Mouse (Mus musculus): Measurements from ENCODE around the gene Stk17b. TPM values are rescaled to one million over a fixed set of nuclear protein-coding genes. Genes with fewer than 3 reads are reported as not detected.

Gene Stk17b
- 5.6 and 6.5 TPM in 2 replicates for polyA plus RNA-seq (2012; rRNA removed)

GRCm38 (mm10) chr1:53784721-53785418 lies at the start of gene Stk17b:
Stk17b (minus strand) TSS chr1:53785224.
- no peak for DNase-seq (ENCODE audit: low read depth)

- DNase-seq (ENCODE audit: low read depth), result no peak
These were observed 45.3 kb upstream of the Stk17b start for GRCm38 (mm10) chr1:53830286-53830685.

- no peak for DNase-seq (ENCODE audit: low read depth)
These were observed 44.1 kb upstream of the Stk17b start for GRCm38 (mm10) chr1:53829089-53829488.

GRCm38 (mm10) chr1:53824446-53825337 lies 39.7 kb upstream of the Stk17b start:
- DNase-seq (ENCODE audit: low read depth), result no peak

- no peak for DNase-seq (ENCODE audit: low read depth)
These were observed 38.8 kb upstream of the Stk17b start for GRCm38 (mm10) chr1:53823687-53824445.

- no peak for DNase-seq (ENCODE audit: low read depth)
These were observed 37.0 kb upstream of the Stk17b start for GRCm38 (mm10) chr1:53821983-53822382.

- DNase-seq (ENCODE audit: low read depth), result peak; percentile 72
These were observed 35.1 kb upstream of the Stk17b start for GRCm38 (mm10) chr1:53820041-53820632.

GRCm38 (mm10) chr1:53818072-53818862 lies 33.2 kb upstream of the Stk17b start:
- DNase-seq (ENCODE audit: low read depth), result peak; percentile 59

GRCm38 (mm10) chr1:53816353-53816752 lies 31.3 kb upstream of the Stk17b start:
- no peak for DNase-seq (ENCODE audit: low read depth)

GRCm38 (mm10) chr1:53814077-53814705 lies 29.2 kb upstream of the Stk17b start:
- DNase-seq (ENCODE audit: low read depth), result no peak

- DNase-seq (ENCODE audit: low read depth), result no peak
These were observed 26.9 kb upstream of the Stk17b start for GRCm38 (mm10) chr1:53811919-53812318.

GRCm38 (mm10) chr1:53808229-53808628 lies 23.2 kb upstream of the Stk17b start:
- no peak for DNase-seq (ENCODE audit: low read depth)

GRCm38 (mm10) chr1:53797811-53798210 lies 12.8 kb upstream of the Stk17b start:
- no peak for DNase-seq (ENCODE audit: low read depth)

- no peak for DNase-seq (ENCODE audit: low read depth)
These were observed 12.1 kb upstream of the Stk17b start for GRCm38 (mm10) chr1:53797074-53797473.

GRCm38 (mm10) chr1:53796271-53796670 lies 11.2 kb upstream of the Stk17b start:
- DNase-seq (ENCODE audit: low read depth), result no peak

GRCm38 (mm10) chr1:53795591-53795990 lies 10.6 kb upstream of the Stk17b start:
- no peak for DNase-seq (ENCODE audit: low read depth)

GRCm38 (mm10) chr1:53795081-53795480 lies 10.1 kb upstream of the Stk17b start:
- DNase-seq (ENCODE audit: low read depth), result no peak

GRCm38 (mm10) chr1:53794279-53794678 lies 9.3 kb upstream of the Stk17b start:
- no peak for DNase-seq (ENCODE audit: low read depth)

GRCm38 (mm10) chr1:53791343-53791742 lies 6.3 kb upstream of the Stk17b start:
- no peak for DNase-seq (ENCODE audit: low read depth)

- no peak for DNase-seq (ENCODE audit: low read depth)
These were observed 718 bp downstream of the Stk17b start for GRCm38 (mm10) chr1:53784291-53784720.
